Mouse (Mus musculus) forebrain, embryonic 16.5 days (tissue): ENCODE measurements around the gene Hils1. TPM values are rescaled to one million over a fixed set of nuclear protein-coding genes. Genes with fewer than 3 reads are reported as not detected.
"Not testable (repeated sequence)": the region's sequence is repeated elsewhere in the genome, so short reads cannot be mapped to it uniquely, and the experiment has no call there.

Experiments
- ATAC-seq: fragments of 200-750 bp; cut with Nextera tagmentation; 2 replicates; pipeline ENCODE4 v1.8.0; 2017; ENCODE audit warnings: mild to moderate bottlenecking, moderate library complexity
- H3K27ac ChIP-seq: fragments of 300-500 bp; sonication (generic); 2 replicates; pipeline ENCODE4 v1.5.1; 2014; ENCODE audit warnings: low read length, control low read depth
- H3K27me3 ChIP-seq: fragments of 300-500 bp; sonication (generic); replicated peaks from 2 replicates; pipeline ENCODE4 v1.6.1; 2014; ENCODE audit warnings: low read length; ENCODE audit not compliant: control insufficient read depth, insufficient read depth
- H3K36me3 ChIP-seq: fragments of 300-500 bp; sonication (generic); 2 replicates; pipeline ENCODE4 v1.6.1; 2014; ENCODE audit not compliant: control insufficient read depth, insufficient read depth
- H3K4me1 ChIP-seq: fragments of 300-500 bp; sonication (generic); replicated peaks from 2 replicates; pipeline ENCODE4 v1.6.1; 2014; ENCODE audit warnings: low read length; ENCODE audit not compliant: control insufficient read depth, insufficient read depth
- H3K4me2 ChIP-seq: fragments of 300-500 bp; sonication (generic); 2 replicates; pipeline ENCODE4 v1.6.1; 2014; ENCODE audit warnings: mild to moderate bottlenecking, low read length, control low read depth
- H3K4me3 ChIP-seq: fragments of 300-500 bp; sonication (generic); replicated peaks from 2 replicates; pipeline ENCODE4 v1.5.1; 2014; ENCODE audit warnings: mild to moderate bottlenecking, low read length, control low read depth
- H3K9ac ChIP-seq: fragments of 300-500 bp; sonication (generic); replicated peaks from 2 replicates; pipeline ENCODE4 v1.6.1; 2014; ENCODE audit warnings: low read depth, low read length, control low read depth
- H3K9me3 ChIP-seq: fragments of 300-500 bp; sonication (generic); 2 replicates; pipeline ENCODE4 v1.6.1; 2016; ENCODE audit warnings: low read length; ENCODE audit not compliant: control insufficient read depth
- WGBS: fragments of 180-500 bp; shearing (Covaris S2); extraction: QIAGEN DNeasy Blood & Tissue Kit; methylation state at CpG from one replicate; pipeline ENCODE4 v1.1.7; 2014; 5-methylcytosine and 5-hydroxymethylcytosine counted together
- polyA plus RNA-seq: library from polyadenylated mRNA; unstranded; fragments of >200 nt; fragmentation: Nextera tagmentation; extraction: Ambion mirVana; gene quantifications from 2 replicates; pipeline ENCODE4 v1.2.1, GENCODE M21; 2015

Hils1 gene
- polyA plus RNA-seq, 1 experiment from 2014 or later = not detected

GRCm38 (mm10) chr11:95010841-95011403 lies 43.5 kb downstream of the Hils1 start:
- not testable (repeated sequence) for H3K27ac ChIP-seq, H3K9me3 ChIP-seq, H3K36me3 ChIP-seq, ATAC-seq, H3K27me3 ChIP-seq
- peak overlapping the region; percentile 97 for H3K4me3 ChIP-seq
- WGBS = 2% methylated on average over 3 of the region's 4 CpGs
- peak overlapping the region; percentile 99 for H3K9ac ChIP-seq
- peak overlapping the region; percentile 81 for H3K4me2 ChIP-seq
- H3K4me1 ChIP-seq = peaks cover 52% of the 10 kb centered on the region

- H3K27ac ChIP-seq = 0 out of 2 replicates have a peak overlapping the region, but pooled peaks have one; percentile 8
- no peaks in the 10 kb centered on the region for H3K9me3 ChIP-seq
- peak overlapping the region; percentile 81 for H3K4me2 ChIP-seq
- H3K27me3 ChIP-seq = no peaks in the 10 kb centered on the region
- peak overlapping the region; percentile 99 for H3K9ac ChIP-seq
- WGBS = 19% methylated on average over 1 of the region's 1 CpGs
- peaks cover 48% of the 10 kb centered on the region for H3K4me1 ChIP-seq
- no peak for ATAC-seq
- H3K4me3 ChIP-seq = peak overlapping the region; percentile 97
- 0 out of 2 replicates have a peak, but pooled peaks cover 3% of the 10 kb centered on the region for H3K36me3 ChIP-seq
These were observed 44.0 kb downstream of the Hils1 start for GRCm38 (mm10) chr11:95011416-95011815.

- Histone ChIP-seq H3K9me3 (no peaks in the 10 kb centered on the region), H3K4me3 (peak overlapping the region; percentile 97), H3K4me1 (peaks cover 44% of the 10 kb centered on the region), H3K36me3 (0 out of 2 replicates have a peak, but pooled peaks cover 3% of the 10 kb centered on the region), H3K27ac (no peak overlapping the region), H3K4me2 (peak overlapping the region; percentile 81), H3K27me3 (no peaks in the 10 kb centered on the region), H3K9ac (peak overlapping the region; percentile 99; the same call in 1 of the 2 replicates)
- WGBS = 45% methylated on average over 3 of the region's 3 CpGs
- ATAC-seq = no peak
These were observed 44.7 kb downstream of the Hils1 start for GRCm38 (mm10) chr11:95012075-95012474.

GRCm38 (mm10) chr11:95012487-95012886 lies 45.1 kb downstream of the Hils1 start:
- peaks cover 45% of the 10 kb centered on the region for H3K4me1 ChIP-seq
- ATAC-seq = no peak
- H3K36me3 ChIP-seq = 0 out of 2 replicates have a peak, but pooled peaks cover 3% of the 10 kb centered on the region
- peak overlapping the region; percentile 14; the same call in 1 of the 2 replicates for H3K9ac ChIP-seq
- H3K9me3 ChIP-seq = no peaks in the 10 kb centered on the region
- peak overlapping the region; percentile 81 for H3K4me2 ChIP-seq
- WGBS = 32% methylated on average over 3 of the region's 3 CpGs
- H3K27me3 ChIP-seq = no peaks in the 10 kb centered on the region
- H3K4me3 ChIP-seq = peak overlapping the region; percentile 97
- no peak overlapping the region for H3K27ac ChIP-seq

GRCm38 (mm10) chr11:95015484-95015883 lies 48.1 kb downstream of the Hils1 start:
- Histone ChIP-seq H3K27me3 (no peaks in the 10 kb centered on the region), H3K9ac (no peak overlapping the region), H3K9me3 (no peaks in the 10 kb centered on the region), H3K36me3 (peaks cover 15% of the 10 kb centered on the region; the same call in 1 of the 2 replicates), H3K4me1 (peaks cover 31% of the 10 kb centered on the region), H3K4me3 (no peak overlapping the region), H3K27ac (no peak overlapping the region), H3K4me2 (no peak overlapping the region)
- ATAC-seq = no peak
- WGBS = 73% methylated on average over 3 of the region's 3 CpGs

Other genes starting within 250 kb of the Hils1 start
- not detected in 2 replicates for gene Cdc34b, start 225.8 kb upstream of the Hils1 start, polyA plus RNA-seq
- not detected in 2 replicates for gene Tmem92, start 184.9 kb upstream of the Hils1 start, polyA plus RNA-seq
- 45.0 and 166 TPM in 2 replicates for gene Col1a1, start 31.4 kb upstream of the Hils1 start, polyA plus RNA-seq
- 0.19 and 0.58 TPM in 2 replicates for gene Sgca, start 8.7 kb downstream of the Hils1 start, polyA plus RNA-seq
- gene Ppp1r9b, start 23.4 kb downstream of the Hils1 start, polyA plus RNA-seq = 22.0 and 22.4 TPM in 2 replicates
- gene Samd14, start 42.3 kb downstream of the Hils1 start, polyA plus RNA-seq = 123 and 134 TPM in 2 replicates
- gene Pdk2, start 73.8 kb downstream of the Hils1 start, polyA plus RNA-seq = 27.6 and 29.2 TPM in 2 replicates
- 6.3 and 8.5 TPM in 2 replicates for gene Itga3, start 109.2 kb downstream of the Hils1 start, polyA plus RNA-seq
- 0.10 and 0.27 TPM in 2 replicates for gene Dlx3, start 152.5 kb downstream of the Hils1 start, polyA plus RNA-seq
- 0.10 TPM in 1 of 2 replicates, not detected in the other for gene Dlx4, start 178.7 kb downstream of the Hils1 start, polyA plus RNA-seq